Mouse (Mus musculus) midbrain, embryonic 12.5 days (tissue): Measurements from ENCODE around the gene Prkx. TPM values are rescaled to one million over a fixed set of nuclear protein-coding genes. Genes with fewer than 3 reads are reported as not detected.

Source experiments
- ATAC-seq: fragments of 200-750 bp; cut with Nextera tagmentation; 2 replicates; pipeline ENCODE4 v1.8.0; 2017; ENCODE audit warnings: low read depth, moderate TSS enrichment, moderate library complexity; ENCODE audit not compliant: low FRiP score
- H3K27ac ChIP-seq: fragments of 300-500 bp; sonication (generic); replicated peaks from 2 replicates; pipeline ENCODE4 v1.5.1; 2016; ENCODE audit warnings: mild to moderate bottlenecking
- H3K27me3 ChIP-seq: fragments of 300-500 bp; sonication (generic); 2 replicates; pipeline ENCODE4 v1.6.1; 2016; ENCODE audit warnings: mild to moderate bottlenecking
- H3K36me3 ChIP-seq: fragments of 300-500 bp; sonication (generic); 2 replicates; pipeline ENCODE4 v1.6.1; 2016
- H3K4me1 ChIP-seq: fragments of 300-500 bp; sonication (generic); 2 replicates; pipeline ENCODE4 v1.6.1; 2016
- H3K4me2 ChIP-seq: fragments of 300-500 bp; sonication (generic); replicated peaks from 2 replicates; pipeline ENCODE4 v1.6.1; 2016; ENCODE audit warnings: mild to moderate bottlenecking, moderate library complexity
- H3K4me3 ChIP-seq: fragments of 300-500 bp; sonication (generic); 2 replicates; pipeline ENCODE4 v1.5.1; 2016; ENCODE audit warnings: mild to moderate bottlenecking
- H3K9ac ChIP-seq: fragments of 300-500 bp; sonication (generic); replicated peaks from 2 replicates; pipeline ENCODE4 v1.6.1; 2016; ENCODE audit warnings: mild to moderate bottlenecking, moderate library complexity
- H3K9me3 ChIP-seq: fragments of 300-500 bp; sonication (generic); 2 replicates; pipeline ENCODE4 v1.6.1; 2016; ENCODE audit warnings: mild to moderate bottlenecking
- WGBS: fragments of 180-500 bp; shearing (Covaris S2); methylation state at CpG from one replicate; pipeline ENCODE4 v1.1.7; 2016; 5-methylcytosine and 5-hydroxymethylcytosine counted together
- polyA plus RNA-seq: library from polyadenylated mRNA; unstranded; fragments of >200 nt; fragmentation: Nextera tagmentation; extraction: Ambion mirVana; gene quantifications from 2 replicates; pipeline ENCODE4 v1.2.1, GENCODE M21; 2016

Gene Prkx
- 23.1 and 23.9 TPM in 2 replicates for polyA plus RNA-seq

DNA sequence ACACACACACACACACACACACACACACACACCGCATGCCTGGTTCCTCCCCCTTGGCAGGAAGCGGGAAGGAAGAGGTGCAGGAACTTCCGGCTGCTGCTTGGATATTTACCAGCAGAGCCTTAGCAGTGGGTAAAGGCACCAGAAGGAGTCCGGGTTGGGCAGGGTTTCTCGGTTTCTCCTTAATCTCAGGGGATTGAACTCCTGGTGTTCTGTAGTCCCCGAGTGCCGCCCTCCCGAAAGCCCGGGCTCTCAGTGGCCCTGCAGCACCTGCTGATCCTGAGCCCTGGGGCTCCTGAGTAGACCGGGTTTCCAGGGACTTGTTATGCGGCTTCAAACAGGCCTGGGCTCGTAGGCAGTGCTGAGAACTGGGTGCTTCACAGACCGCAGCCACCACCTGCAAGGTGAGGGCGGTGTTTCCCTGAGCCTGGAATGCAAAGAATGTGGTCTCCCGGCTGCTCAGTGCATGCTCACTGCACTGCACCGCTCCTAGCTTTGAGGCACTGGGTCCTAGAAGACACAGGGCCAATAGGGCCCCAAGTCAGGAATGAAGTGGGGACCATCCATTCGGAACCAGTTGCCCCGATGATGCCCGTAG, at the start of gene Prkx:
Gene Prkx, minus strand, starts transcription at position 41 of the 598 bp plus-strand sequence.
- Histone ChIP-seq H3K4me2 (peak within 1 kb of the TSS; percentile 59), H3K4me3 (peak within 1 kb of the TSS; percentile 60), H3K36me3 (no peaks in the 10 kb centered on the region), H3K27me3 (no peaks in the 10 kb centered on the region), H3K9me3 (no peaks in the 10 kb centered on the region), H3K4me1 (peaks cover 3% of the 10 kb centered on the region; the same call in 1 of the 2 replicates), H3K9ac (peak within 1 kb of the TSS; percentile 64), H3K27ac (peak within 1 kb of the TSS; percentile 60; the same call in 1 of the 2 replicates)
- WGBS, result 31% methylated on average over 17 of the region's 19 CpGs
- peak; percentile 78 for ATAC-seq

GRCm38 (mm10) chrX:77812031-77812430, 16.0 kb upstream of the Prkx start:
- ATAC-seq, result no peak
- Histone ChIP-seq H3K4me1 (no peaks in the 10 kb centered on the region), H3K9me3 (no peaks in the 10 kb centered on the region), H3K27ac (no peak overlapping the region), H3K27me3 (no peaks in the 10 kb centered on the region), H3K4me3 (no peak overlapping the region), H3K9ac (no peak overlapping the region), H3K4me2 (no peak overlapping the region), H3K36me3 (no peaks in the 10 kb centered on the region)
- 62% methylated on average over 6 of the region's 6 CpGs for WGBS

GRCm38 (mm10) chrX:77810608-77811206, 14.6 kb upstream of the Prkx start:
- 26% methylated on average over 17 of the region's 17 CpGs for WGBS
- H3K27ac ChIP-seq, result no peak overlapping the region

GRCm38 (mm10) chrX:77808602-77809001, 12.5 kb upstream of the Prkx start:
- H3K4me2 ChIP-seq, result no peak overlapping the region
- no peak overlapping the region for H3K9ac ChIP-seq
- WGBS, result 22% methylated on average over 2 of the region's 2 CpGs
- H3K27me3 ChIP-seq, result no peaks in the 10 kb centered on the region
- no peak overlapping the region for H3K27ac ChIP-seq
- H3K4me1 ChIP-seq, result no peaks in the 10 kb centered on the region
- no peaks in the 10 kb centered on the region for H3K9me3 ChIP-seq
- no peaks in the 10 kb centered on the region for H3K36me3 ChIP-seq
- ATAC-seq, result no peak
- H3K4me3 ChIP-seq, result no peak overlapping the region

More at GRCm38 (mm10) chrX:77810608-77811206, 14.6 kb upstream of the Prkx start:
- H3K4me2 ChIP-seq, result peak overlapping the region; percentile 43
- H3K36me3 ChIP-seq, result no peaks in the 10 kb centered on the region
- H3K4me1 ChIP-seq, result no peaks in the 10 kb centered on the region
- H3K9ac ChIP-seq, result no peak overlapping the region
- ATAC-seq, result peak; percentile 86
- peak overlapping the region; percentile 37 for H3K4me3 ChIP-seq
- H3K27me3 ChIP-seq, result no peaks in the 10 kb centered on the region
- no peaks in the 10 kb centered on the region for H3K9me3 ChIP-seq

GRCm38 (mm10) chrX:77802293-77802692, 6.2 kb upstream of the Prkx start:
- 80% methylated on average over 2 of the region's 2 CpGs for WGBS

GRCm38 (mm10) chrX:77801543-77801942, 5.5 kb upstream of the Prkx start:
- no peak overlapping the region for H3K4me2 ChIP-seq
- H3K27ac ChIP-seq, result no peak overlapping the region
- no peak overlapping the region for H3K9ac ChIP-seq
- ATAC-seq, result no peak
- H3K4me3 ChIP-seq, result no peak overlapping the region
- 73% methylated on average over 1 of the region's 1 CpGs for WGBS
- H3K9me3 ChIP-seq, result no peaks in the 10 kb centered on the region
- no peaks in the 10 kb centered on the region for H3K4me1 ChIP-seq
- H3K27me3 ChIP-seq, result no peaks in the 10 kb centered on the region
- H3K36me3 ChIP-seq, result no peaks in the 10 kb centered on the region

More at GRCm38 (mm10) chrX:77802293-77802692, 6.2 kb upstream of the Prkx start:
- Histone ChIP-seq H3K9ac (no peak overlapping the region), H3K9me3 (no peaks in the 10 kb centered on the region), H3K4me3 (no peak overlapping the region), H3K4me1 (no peaks in the 10 kb centered on the region), H3K27me3 (no peaks in the 10 kb centered on the region), H3K27ac (no peak overlapping the region), H3K36me3 (no peaks in the 10 kb centered on the region), H3K4me2 (no peak overlapping the region)
- ATAC-seq, result no peak

- H3K9ac ChIP-seq, result no peak overlapping the region
- WGBS, result 82% methylated on average over 3 of the region's 3 CpGs
- ATAC-seq, result no peak
- H3K4me3 ChIP-seq, result no peak overlapping the region
- no peak overlapping the region for H3K4me2 ChIP-seq
- no peak overlapping the region for H3K27ac ChIP-seq
- no peaks in the 10 kb centered on the region for H3K4me1 ChIP-seq
- H3K36me3 ChIP-seq, result no peaks in the 10 kb centered on the region
- no peaks in the 10 kb centered on the region for H3K27me3 ChIP-seq
- no peaks in the 10 kb centered on the region for H3K9me3 ChIP-seq
Observed at GRCm38 (mm10) chrX:77799554-77799953, 3.5 kb upstream of the Prkx start.

DNA sequence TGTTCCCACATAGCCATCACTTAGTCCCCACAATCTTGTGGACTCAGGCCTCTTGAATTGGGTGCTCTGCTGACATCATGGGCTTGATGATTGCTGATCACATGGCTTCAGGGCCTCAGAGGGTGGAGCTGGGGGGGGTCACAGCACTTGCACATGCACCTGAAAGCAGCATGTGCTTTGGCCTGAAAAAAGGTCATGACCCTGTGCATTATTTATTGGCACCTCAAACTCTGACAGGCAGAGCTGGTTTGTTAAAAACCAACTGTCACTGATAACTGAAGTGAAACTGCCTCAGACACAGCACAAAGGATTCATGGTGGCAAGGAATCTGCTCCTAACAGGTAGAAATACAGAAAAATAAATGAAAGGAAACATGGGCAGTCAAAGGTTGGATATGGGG, 1.7 kb upstream of the Prkx start:
- H3K27me3 ChIP-seq, result no peaks in the 10 kb centered on the region
- H3K36me3 ChIP-seq, result no peaks in the 10 kb centered on the region
- H3K9ac ChIP-seq, result no peak overlapping the region
- no peak for ATAC-seq
- no peak overlapping the region for H3K4me3 ChIP-seq
- H3K9me3 ChIP-seq, result no peaks in the 10 kb centered on the region
- no peak overlapping the region for H3K27ac ChIP-seq
- H3K4me1 ChIP-seq, result peaks cover 3% of the 10 kb centered on the region; the same call in 1 of the 2 replicates
- H3K4me2 ChIP-seq, result no peak overlapping the region

GRCm38 (mm10) chrX:77796916-77797315, 838 bp upstream of the Prkx start:
- ATAC-seq, result no peak
- no peak overlapping the region for H3K4me3 ChIP-seq
- H3K4me2 ChIP-seq, result peak overlapping the region; percentile 59

GRCm38 (mm10) chrX:77795858-77796174, 262 bp downstream of the Prkx start:
- H3K4me2 ChIP-seq, result peak overlapping the region; percentile 59
- peak; percentile 96 for ATAC-seq
- 41% methylated on average over 19 of the region's 30 CpGs for WGBS

More at GRCm38 (mm10) chrX:77796916-77797315, 838 bp upstream of the Prkx start:
- 69% methylated on average over 1 of the region's 1 CpGs for WGBS
- H3K9me3 ChIP-seq, result no peaks in the 10 kb centered on the region
- H3K27ac ChIP-seq, result no peak overlapping the region
- H3K36me3 ChIP-seq, result no peaks in the 10 kb centered on the region
- no peaks in the 10 kb centered on the region for H3K27me3 ChIP-seq
- no peak overlapping the region for H3K9ac ChIP-seq
- H3K4me1 ChIP-seq, result peaks cover 3% of the 10 kb centered on the region; the same call in 1 of the 2 replicates

DNA sequence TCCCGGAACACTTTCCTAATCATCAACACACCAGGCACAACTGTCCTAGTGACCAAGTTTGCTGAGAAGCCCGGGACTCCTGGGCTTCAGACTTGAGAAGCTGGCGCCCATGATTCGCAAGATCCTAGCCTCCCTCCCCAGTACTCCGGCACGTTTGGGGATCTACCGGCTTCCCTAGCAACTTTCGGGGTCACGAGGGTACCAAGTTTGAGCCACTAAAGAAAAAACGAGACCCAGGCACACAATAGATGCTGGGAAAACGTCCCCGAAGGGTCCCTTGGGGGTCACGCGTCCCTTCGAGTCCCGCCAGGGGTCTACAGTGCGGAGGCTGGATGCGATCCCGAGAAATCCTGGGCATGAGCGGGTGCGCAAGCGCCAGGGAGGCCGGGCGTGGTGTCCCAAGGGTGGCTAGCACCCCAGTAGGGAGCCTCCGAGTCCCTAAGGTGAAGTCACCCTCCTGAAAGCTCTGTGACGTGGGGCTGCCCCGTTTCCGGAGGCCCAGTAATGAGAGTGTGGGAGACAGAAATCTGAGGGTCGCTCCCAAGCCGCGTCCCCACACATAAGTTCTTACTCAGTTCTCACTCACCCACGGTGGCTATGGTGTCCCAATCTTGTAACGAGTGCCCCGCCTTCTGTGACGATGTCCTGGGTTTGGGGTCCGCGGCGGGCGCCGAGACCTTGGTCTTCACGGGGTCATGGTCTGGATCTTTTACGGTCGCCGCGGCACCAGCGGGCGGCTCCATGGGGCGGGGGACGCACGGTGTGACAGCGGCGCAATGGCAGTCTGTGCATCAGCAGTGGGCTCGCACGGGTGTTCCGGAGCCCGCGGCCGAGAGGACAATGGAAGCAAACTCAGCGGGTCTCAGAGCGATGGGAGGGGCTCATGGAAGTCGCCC, 868 bp downstream of the Prkx start:
- H3K4me1 ChIP-seq, result peaks cover 3% of the 10 kb centered on the region; the same call in 1 of the 2 replicates
- H3K36me3 ChIP-seq, result no peaks in the 10 kb centered on the region
- H3K4me2 ChIP-seq, result peak overlapping the region; percentile 59
- H3K9me3 ChIP-seq, result no peaks in the 10 kb centered on the region
- ATAC-seq, result peak; percentile 79
- 19% methylated on average over 61 of the region's 61 CpGs for WGBS
- H3K9ac ChIP-seq, result peak overlapping the region; percentile 64
- H3K27me3 ChIP-seq, result no peaks in the 10 kb centered on the region
- H3K27ac ChIP-seq, result 0 out of 2 replicates have a peak overlapping the region, but pooled peaks have one; percentile 60
- H3K4me3 ChIP-seq, result peak overlapping the region; percentile 60

More at GRCm38 (mm10) chrX:77795858-77796174, 262 bp downstream of the Prkx start:
- H3K27ac ChIP-seq, result peak overlapping the region; percentile 60; the same call in 1 of the 2 replicates
- H3K36me3 ChIP-seq, result no peaks in the 10 kb centered on the region
- no peaks in the 10 kb centered on the region for H3K9me3 ChIP-seq
- H3K27me3 ChIP-seq, result no peaks in the 10 kb centered on the region
- H3K4me3 ChIP-seq, result peak overlapping the region; percentile 60
- peak overlapping the region; percentile 64 for H3K9ac ChIP-seq
- H3K4me1 ChIP-seq, result peaks cover 3% of the 10 kb centered on the region; the same call in 1 of the 2 replicates

- no peak for ATAC-seq
- 93% methylated on average over 3 of the region's 3 CpGs for WGBS
- Histone ChIP-seq H3K9ac (no peak overlapping the region), H3K27me3 (no peaks in the 10 kb centered on the region), H3K36me3 (0 out of 2 replicates have a peak, but pooled peaks cover 6% of the 10 kb centered on the region), H3K9me3 (no peaks in the 10 kb centered on the region), H3K27ac (no peak overlapping the region), H3K4me1 (no peaks in the 10 kb centered on the region), H3K4me2 (no peak overlapping the region), H3K4me3 (no peak overlapping the region)
Observed at GRCm38 (mm10) chrX:77788675-77789074, 7.4 kb downstream of the Prkx start.
